In the genomic region with DNA sequence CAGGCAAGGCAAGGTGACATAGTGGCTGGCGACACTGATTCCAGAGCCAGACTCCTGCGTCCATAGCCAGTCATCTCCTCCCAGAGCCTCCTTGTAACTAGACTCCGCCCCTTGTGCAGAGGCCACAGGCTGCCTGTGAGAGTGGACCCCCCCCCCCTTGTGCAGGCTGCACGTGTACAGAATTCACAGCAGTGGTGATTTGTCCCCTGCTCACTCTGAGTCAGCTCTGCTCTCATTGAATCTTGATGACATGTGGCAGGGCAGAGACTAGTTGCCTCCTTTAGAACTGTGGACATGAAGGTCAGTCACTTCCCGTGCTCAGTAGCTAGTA, we compare ENCODE assay signal across 17 mouse cellular contexts. TPM values are rescaled to one million over a fixed set of nuclear protein-coding genes. Genes with fewer than 3 reads are reported as not detected.
DNase-seq lines count a peak whose midpoint lies in the region; ATAC-seq lines count a peak whose summit lies in the region.
"Had no signal": no experiment of that assay in that cellular context is flagged by ENCODE, and none has a peak within 500 bp of the region (broad histone marks: within the 10 kb centered on the region; RNA-seq: fewer than 3 reads in every experiment).

No protein-coding gene starts in this region.

- H3K4me3 ChIP-seq in hindbrain, embryonic 10.5 days: no peak overlapping the region
- no peak overlapping the region for H3K4me3 ChIP-seq in hindbrain, embryonic 12.5 days
- H3K4me3 ChIP-seq in midbrain, embryonic 14.5 days (replicated peaks; ENCODE audit: low read depth, low read length): no peak overlapping the region
- H3K4me3 ChIP-seq in midbrain, embryonic 10.5 days: no peak overlapping the region
- H3K4me3 ChIP-seq in embryonic facial prominence, embryonic 10.5 days: no peak overlapping the region
- H3K4me3 ChIP-seq: neural tube, embryonic 13.5 days had no signal

- H3K4me1 ChIP-seq in hindbrain, embryonic 10.5 days (replicated peaks): peaks cover 6% of the 10 kb centered on the region
- H3K4me1 ChIP-seq in hindbrain, embryonic 12.5 days: peaks cover 4% of the 10 kb centered on the region; the same call in 1 of the 2 replicates
- H3K4me1 ChIP-seq in midbrain, embryonic 14.5 days (ENCODE audit: control insufficient read depth, insufficient read depth, low read length): no peaks in the 10 kb centered on the region
- peaks cover 6% of the 10 kb centered on the region; the same call in 1 of the 2 replicates for H3K4me1 ChIP-seq in midbrain, embryonic 10.5 days
- H3K4me1 ChIP-seq in embryonic facial prominence, embryonic 10.5 days: peaks cover 7% of the 10 kb centered on the region
- H3K4me1 ChIP-seq: neural tube, embryonic 13.5 days had no signal

- no peak overlapping the region for H3K27ac ChIP-seq in hindbrain, embryonic 10.5 days
- no peak overlapping the region for H3K27ac ChIP-seq in hindbrain, embryonic 12.5 days
- no peak overlapping the region for H3K27ac ChIP-seq in midbrain, embryonic 14.5 days (replicated peaks; ENCODE audit: low read depth, low read length)
- no peak overlapping the region for H3K27ac ChIP-seq in midbrain, embryonic 10.5 days (replicated peaks)
- no peak overlapping the region for H3K27ac ChIP-seq in embryonic facial prominence, embryonic 10.5 days (replicated peaks)
- H3K27ac ChIP-seq: liver, embryonic 14.5 days; neural tube, embryonic 13.5 days had no signal

- no peak overlapping the region for H3K4me2 ChIP-seq in hindbrain, embryonic 12.5 days (replicated peaks)
- no peak overlapping the region for H3K4me2 ChIP-seq in midbrain, embryonic 14.5 days (ENCODE audit: low read length)
- H3K4me2 ChIP-seq: neural tube, embryonic 13.5 days had no signal

- H3K36me3 ChIP-seq in hindbrain, embryonic 10.5 days: no peaks in the 10 kb centered on the region
- no peaks in the 10 kb centered on the region for H3K36me3 ChIP-seq in hindbrain, embryonic 12.5 days
- H3K36me3 ChIP-seq in midbrain, embryonic 14.5 days (ENCODE audit: control insufficient read depth, insufficient read depth, low read length): no peaks in the 10 kb centered on the region
- no peaks in the 10 kb centered on the region for H3K36me3 ChIP-seq in midbrain, embryonic 10.5 days
- H3K36me3 ChIP-seq in embryonic facial prominence, embryonic 10.5 days (replicated peaks): no peaks in the 10 kb centered on the region
- H3K36me3 ChIP-seq: neural tube, embryonic 13.5 days had no signal

- WGBS in hindbrain, embryonic 10.5 days: 45% methylated on average over 5 of the region's 5 CpGs
- 45% methylated on average over 5 of the region's 5 CpGs for WGBS in hindbrain, embryonic 12.5 days
- WGBS in midbrain, embryonic 14.5 days: 34% methylated on average over 5 of the region's 5 CpGs
- 48% methylated on average over 5 of the region's 5 CpGs for WGBS in midbrain, embryonic 10.5 days
- WGBS in embryonic facial prominence, embryonic 10.5 days: 51% methylated on average over 5 of the region's 5 CpGs

- no peak overlapping the region for H3K9ac ChIP-seq in hindbrain, embryonic 12.5 days
- H3K9ac ChIP-seq in midbrain, embryonic 14.5 days (replicated peaks; ENCODE audit: low read length): no peak overlapping the region
- H3K9ac ChIP-seq: liver, embryonic 14.5 days; neural tube, embryonic 13.5 days had no signal

- intact Hi-C loops in left cerebral cortex, postnatal 14 days (cut with DNase I): no loop called here

- 0 out of 2 replicates have a peak, but pooled peaks cover 15% of the 10 kb centered on the region for H3K9me3 ChIP-seq in hindbrain, embryonic 10.5 days
- H3K9me3 ChIP-seq in hindbrain, embryonic 12.5 days (replicated peaks): 0 out of 2 replicates have a peak, but pooled peaks cover 10% of the 10 kb centered on the region
- no peaks in the 10 kb centered on the region for H3K9me3 ChIP-seq in midbrain, embryonic 14.5 days (ENCODE audit: control insufficient read depth, low read length)
- peaks cover 12% of the 10 kb centered on the region for H3K9me3 ChIP-seq in midbrain, embryonic 10.5 days (replicated peaks)
- H3K9me3 ChIP-seq in embryonic facial prominence, embryonic 10.5 days: peaks cover 5% of the 10 kb centered on the region; the same call in 1 of the 2 replicates
- H3K9me3 ChIP-seq: neural tube, embryonic 13.5 days had no signal

- peak; percentile 15 for DNase-seq in hindbrain, embryonic 10.5 days (ENCODE audit: low spot score)
- peak; percentile 15 for DNase-seq in midbrain, embryonic 14.5 days
- DNase-seq in midbrain, embryonic 10.5 days (ENCODE audit: low spot score): no peak
- peak; percentile 35 for DNase-seq in embryonic facial prominence, embryonic 10.5 days (ENCODE audit: low spot score)
- DNase-seq in left cerebral cortex, postnatal 14 days (ENCODE audit: low spot score in 2 of 2): no peak
- DNase-seq: cerebellum, adult 8-10 months; layer of hippocampus, postnatal 36 days; left cerebral cortex, postnatal 4 days; lung, postnatal 10 days had no signal

- peaks cover 45% of the 10 kb centered on the region for H3K27me3 ChIP-seq in hindbrain, embryonic 10.5 days (ENCODE audit: insufficient read depth, poor library complexity, severe bottlenecking)
- peaks cover 53% of the 10 kb centered on the region for H3K27me3 ChIP-seq in hindbrain, embryonic 12.5 days
- peaks cover 9% of the 10 kb centered on the region for H3K27me3 ChIP-seq in midbrain, embryonic 14.5 days (ENCODE audit: control insufficient read depth, insufficient read depth, low read length)
- peaks cover 47% of the 10 kb centered on the region for H3K27me3 ChIP-seq in midbrain, embryonic 10.5 days (ENCODE audit: low read depth, poor library complexity, severe bottlenecking)
- H3K27me3 ChIP-seq in embryonic facial prominence, embryonic 10.5 days (replicated peaks; ENCODE audit: low read depth, poor library complexity, severe bottlenecking): peaks cover 43% of the 10 kb centered on the region

- no peak for ATAC-seq in hindbrain, embryonic 12.5 days (ENCODE audit: low FRiP score)
- ATAC-seq in midbrain, embryonic 14.5 days (ENCODE audit: low FRiP score, low TSS enrichment): no peak
- ATAC-seq in megakaryocyte, adult 5-6 weeks (ENCODE audit: poor library complexity, severe bottlenecking): no peak
- ATAC-seq: CD4-positive, CD25-positive, alpha-beta regulatory T cell, adult 4 months; hindbrain, embryonic 16.5 days had no signal

RNA-seq across cellular contexts. Expression of a gene that starts 8.8 kb away (rescaled TPM):
- polyA plus RNA-seq in hindbrain, embryonic 10.5 days (2016; fragmentation: Nextera tagmentation; extraction: Ambion mirVana): 2.7 and 3.4 TPM in 2 replicates
- 8.3 and 9.4 TPM in 2 replicates for polyA plus RNA-seq in hindbrain, embryonic 12.5 days (2016; fragmentation: Nextera tagmentation; extraction: Ambion mirVana)
- 2.7 and 4.0 TPM in 2 replicates for polyA plus RNA-seq in midbrain, embryonic 14.5 days (2014; fragmentation: Nextera tagmentation; extraction: Ambion mirVana)
- polyA plus RNA-seq in midbrain, embryonic 10.5 days (2016; fragmentation: Nextera tagmentation; extraction: Ambion mirVana): 1.0 and 1.9 TPM in 2 replicates
- polyA plus RNA-seq in embryonic facial prominence, embryonic 10.5 days (2016; fragmentation: Nextera tagmentation; extraction: Ambion mirVana): 2.8 and 3.2 TPM in 2 replicates
- total RNA-seq in megakaryocyte, adult 5-6 weeks (2015): not detected in 2 replicates
- not detected in 2 replicates for total RNA-seq in megakaryocyte, adult 5-6 weeks (2017)
- under 1 TPM; 0.17 to 0.24 TPM for total RNA-seq in left cerebral cortex, postnatal 14 days (2021)
- total RNA-seq: gastrocnemius, postnatal 4 days; left cerebral cortex, postnatal 4 days had no signal
- polyA plus RNA-seq: CD4-positive, CD25-positive, alpha-beta regulatory T cell, adult 4 months; heart, embryonic 14.5 days; liver, embryonic 14.5 days had no signal

RNA-seq across cellular contexts. Expression of a gene that starts 38.8 kb away (rescaled TPM):
- polyA plus RNA-seq in hindbrain, embryonic 10.5 days (2016; fragmentation: Nextera tagmentation; extraction: Ambion mirVana): 12.0 and 14.1 TPM in 2 replicates
- polyA plus RNA-seq in hindbrain, embryonic 12.5 days (2016; fragmentation: Nextera tagmentation; extraction: Ambion mirVana): 13.7 and 17.1 TPM in 2 replicates
- polyA plus RNA-seq in midbrain, embryonic 14.5 days (2014; fragmentation: Nextera tagmentation; extraction: Ambion mirVana): 8.6 and 8.7 TPM in 2 replicates
- polyA plus RNA-seq in midbrain, embryonic 10.5 days (2016; fragmentation: Nextera tagmentation; extraction: Ambion mirVana): 13.3 TPM in 2 replicates
- 12.7 and 13.6 TPM in 2 replicates for polyA plus RNA-seq in embryonic facial prominence, embryonic 10.5 days (2016; fragmentation: Nextera tagmentation; extraction: Ambion mirVana)
- total RNA-seq in megakaryocyte, adult 5-6 weeks (2015): 3.1 and 4.7 TPM in 2 replicates
- total RNA-seq in megakaryocyte, adult 5-6 weeks (2017): 4.5 TPM in 2 replicates
- total RNA-seq in left cerebral cortex, postnatal 14 days (2021): 10 to 100 TPM; 10.4 to 11.9 TPM

Comparison
In these comparisons a context has a peak if more than half of its experiments do, and no peak if none do; other contexts are left out.
1. DNase-seq: peak in hindbrain, embryonic 10.5 days (single experiment), midbrain, embryonic 14.5 days (single experiment) and embryonic facial prominence, embryonic 10.5 days (single experiment); none in midbrain, embryonic 10.5 days (single experiment) and left cerebral cortex, postnatal 14 days (0 of 2).